Mouse (Mus musculus) forebrain, embryonic 13.5 days (tissue): ENCODE results near the gene Mcub. TPM values are rescaled to one million over a fixed set of nuclear protein-coding genes. Genes with fewer than 3 reads are reported as not detected.

ENCODE experiments used
- ATAC-seq: fragments of 200-750 bp; cut with Nextera tagmentation; 2 replicates; pipeline ENCODE4 v1.8.0; 2017
- H3K27ac ChIP-seq: fragments of 300-500 bp; sonication (generic); 2 replicates; pipeline ENCODE4 v1.5.1; 2015; ENCODE audit warnings: inconsistent platforms, mild to moderate bottlenecking, moderate library complexity
- H3K27me3 ChIP-seq: fragments of 300-500 bp; sonication (generic); 2 replicates; pipeline ENCODE4 v1.6.1; 2015; ENCODE audit warnings: mild to moderate bottlenecking, inconsistent platforms
- H3K36me3 ChIP-seq: fragments of 300-500 bp; sonication (generic); 2 replicates; pipeline ENCODE4 v1.6.1; 2015; ENCODE audit warnings: mild to moderate bottlenecking, inconsistent platforms; ENCODE audit not compliant: poor library complexity, severe bottlenecking
- H3K4me1 ChIP-seq: fragments of 300-500 bp; sonication (generic); 2 replicates; pipeline ENCODE4 v1.6.1; 2015; ENCODE audit warnings: inconsistent platforms
- H3K4me2 ChIP-seq: fragments of 300-500 bp; sonication (generic); 2 replicates; pipeline ENCODE4 v1.6.1; 2015; ENCODE audit warnings: inconsistent platforms, mild to moderate bottlenecking, moderate library complexity
- H3K4me3 ChIP-seq: fragments of 300-500 bp; sonication (generic); 2 replicates; pipeline ENCODE4 v1.5.1; 2015; ENCODE audit warnings: mild to moderate bottlenecking, inconsistent platforms
- H3K9ac ChIP-seq: fragments of 300-500 bp; sonication (generic); 2 replicates; pipeline ENCODE4 v1.6.1; 2015; ENCODE audit warnings: mild to moderate bottlenecking, inconsistent platforms
- H3K9me3 ChIP-seq: fragments of 300-500 bp; sonication (generic); replicated peaks from 2 replicates; pipeline ENCODE4 v1.6.1; 2016; ENCODE audit warnings: inconsistent platforms
- WGBS: fragments of 180-500 bp; shearing (Covaris S2); methylation state at CpG from one replicate; pipeline ENCODE4 v1.1.7; 2015; 5-methylcytosine and 5-hydroxymethylcytosine counted together
- polyA plus RNA-seq: library from polyadenylated mRNA; unstranded; fragments of >200 nt; fragmentation: Nextera tagmentation; extraction: Ambion mirVana; gene quantifications from 2 replicates; pipeline ENCODE4 v1.2.1, GENCODE M21; 2015

Mcub gene
- polyA plus RNA-seq, 1 experiment from 2014 or later, result 6.7 TPM

- H3K4me1 ChIP-seq, result no peaks in the 10 kb centered on the region
- ATAC-seq, result no peak
- no peak overlapping the region for H3K9ac ChIP-seq
- H3K4me2 ChIP-seq, result no peak overlapping the region
- H3K9me3 ChIP-seq, result no peaks in the 10 kb centered on the region
- H3K36me3 ChIP-seq, result peaks cover 6% of the 10 kb centered on the region; the same call in 1 of the 2 replicates
- no peaks in the 10 kb centered on the region for H3K27me3 ChIP-seq
- 89% methylated on average over 9 of the region's 9 CpGs for WGBS
- H3K27ac ChIP-seq, result no peak overlapping the region
- H3K4me3 ChIP-seq, result no peak overlapping the region
These were observed 84.4 kb downstream of the Mcub start for GRCm38 (mm10) chr3:129885577-129885976.

GRCm38 (mm10) chr3:129880925-129881593 is 88.9 kb downstream of the Mcub start:
- Histone ChIP-seq H3K4me2 (no peak overlapping the region), H3K4me3 (no peak overlapping the region), H3K9ac (no peak overlapping the region), H3K4me1 (peaks cover 11% of the 10 kb centered on the region), H3K36me3 (no peaks in the 10 kb centered on the region), H3K27me3 (no peaks in the 10 kb centered on the region), H3K27ac (no peak overlapping the region), H3K9me3 (no peaks in the 10 kb centered on the region)
- 95% methylated on average over 8 of the region's 8 CpGs for WGBS
- no peak for ATAC-seq

DNA sequence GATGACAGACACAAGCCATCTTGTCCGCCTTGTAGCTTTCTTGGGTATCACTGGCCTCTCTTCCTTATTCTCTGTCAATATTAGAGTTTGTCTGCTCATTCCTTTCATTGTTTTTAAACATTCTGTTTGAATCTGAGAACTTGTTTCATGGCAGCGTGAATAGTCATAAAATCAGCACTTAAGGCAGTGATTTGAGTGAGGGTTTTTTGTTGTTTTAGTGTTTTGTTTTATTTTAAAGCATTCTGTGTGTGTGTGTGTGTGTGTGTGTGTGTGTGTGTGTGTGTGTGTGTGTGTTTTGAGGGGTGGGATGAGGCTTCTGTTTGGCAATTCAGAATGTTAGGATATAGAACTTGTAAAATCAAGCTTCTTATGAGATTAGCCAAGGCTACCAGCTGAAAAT is 90.1 kb downstream of the Mcub start:
- Histone ChIP-seq H3K27me3 (no peaks in the 10 kb centered on the region), H3K27ac (no peak overlapping the region), H3K36me3 (no peaks in the 10 kb centered on the region), H3K9ac (no peak overlapping the region), H3K4me2 (peak overlapping the region; percentile 86), H3K4me3 (peak overlapping the region; percentile 67), H3K4me1 (peaks cover 11% of the 10 kb centered on the region), H3K9me3 (no peaks in the 10 kb centered on the region)
- 70% methylated on average over 2 of the region's 2 CpGs for WGBS
- ATAC-seq, result no peak

GRCm38 (mm10) chr3:129879131-129879757 is 90.8 kb downstream of the Mcub start:
- peak overlapping the region; percentile 75 for H3K9ac ChIP-seq
- H3K27ac ChIP-seq, result no peak overlapping the region
- under 1% methylated on average over 24 of the region's 25 CpGs for WGBS
- H3K4me3 ChIP-seq, result peak overlapping the region; percentile 67
- no peaks in the 10 kb centered on the region for H3K27me3 ChIP-seq
- H3K4me2 ChIP-seq, result peak overlapping the region; percentile 86
- no peaks in the 10 kb centered on the region for H3K36me3 ChIP-seq
- ATAC-seq, result peak; percentile 61
- no peaks in the 10 kb centered on the region for H3K9me3 ChIP-seq
- H3K4me1 ChIP-seq, result peaks cover 11% of the 10 kb centered on the region

DNA sequence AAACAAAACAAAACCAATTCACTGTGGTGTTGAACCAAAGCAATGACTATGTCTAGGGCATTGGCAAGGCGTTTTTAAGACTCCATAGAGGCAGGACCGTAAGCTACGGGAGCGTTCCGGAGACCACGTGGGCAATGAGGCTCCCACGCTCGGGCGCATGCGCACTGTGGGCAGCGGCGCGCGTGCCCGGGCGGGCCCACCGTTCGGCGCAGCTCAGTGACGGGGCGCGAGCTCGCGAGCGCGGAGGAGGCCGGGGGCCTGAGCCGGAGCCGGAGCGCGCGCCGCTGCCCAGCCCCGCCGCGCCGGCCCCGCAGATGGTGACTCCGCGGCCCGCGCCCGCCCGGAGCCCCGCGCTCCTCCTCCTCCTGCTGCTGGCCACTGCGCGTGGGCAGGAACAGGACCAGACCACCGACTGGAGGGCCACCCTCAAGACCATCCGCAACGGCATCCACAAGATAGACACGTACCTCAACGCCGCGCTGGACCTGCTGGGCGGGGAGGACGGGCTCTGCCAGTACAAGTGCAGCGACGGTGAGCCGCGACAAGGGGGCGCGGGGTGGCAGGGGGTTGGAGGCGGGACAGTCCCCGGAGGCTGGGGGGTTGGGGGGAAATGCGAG is 91.5 kb downstream of the Mcub start, which contains the start of gene Pla2g12a:
TSS of gene Pla2g12a (plus strand) at position 202 of the 617 bp plus-strand sequence.
- no peaks in the 10 kb centered on the region for H3K9me3 ChIP-seq
- H3K4me2 ChIP-seq, result peak within 1 kb of the TSS; percentile 86
- H3K4me1 ChIP-seq, result peaks cover 11% of the 10 kb centered on the region
- no peaks in the 10 kb centered on the region for H3K27me3 ChIP-seq
- H3K4me3 ChIP-seq, result peak within 1 kb of the TSS; percentile 67
- no peaks in the 10 kb centered on the region for H3K36me3 ChIP-seq
- peak within 1 kb of the TSS; percentile 75 for H3K9ac ChIP-seq
- whole genome bisulfite sequencing, result under 1% methylated on average over 44 of the region's 66 CpGs
- peak; percentile 94 for ATAC-seq
- H3K27ac ChIP-seq, result peak within 1 kb of the TSS; percentile 73

DNA sequence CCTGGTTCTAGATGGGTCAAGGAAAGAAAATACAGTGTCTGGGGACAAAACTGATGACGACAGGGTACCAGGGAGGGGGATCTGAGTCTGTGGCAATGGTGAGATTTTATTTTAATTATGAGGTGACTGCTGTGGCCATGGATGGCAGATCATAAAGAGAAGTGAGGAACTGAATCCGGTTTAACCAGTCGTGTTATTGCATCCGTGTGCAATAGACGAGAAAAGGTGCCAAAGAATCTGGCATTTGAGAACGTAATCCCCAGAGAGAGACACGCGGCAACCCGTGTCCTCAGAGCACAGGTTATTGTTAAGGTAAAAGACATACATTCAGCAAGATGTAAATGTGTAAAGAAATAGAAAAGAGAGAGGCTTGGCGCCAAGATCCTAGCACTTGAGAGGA is 92.7 kb downstream of the Mcub start:
- Histone ChIP-seq H3K4me1 (peaks cover 11% of the 10 kb centered on the region), H3K36me3 (no peaks in the 10 kb centered on the region), H3K4me2 (no peak overlapping the region), H3K9me3 (no peaks in the 10 kb centered on the region), H3K9ac (no peak overlapping the region), H3K4me3 (no peak overlapping the region), H3K27ac (no peak overlapping the region), H3K27me3 (no peaks in the 10 kb centered on the region)
- ATAC-seq, result no peak
- 91% methylated on average over 10 of the region's 10 CpGs for WGBS

Other genes starting within 250 kb of the Mcub start
- 1.7 and 2.0 TPM in 2 replicates for gene Egf, start 214.9 kb downstream of the Mcub start, polyA plus RNA-seq
- not detected in 2 replicates for gene Lrit3, start 166.2 kb downstream of the Mcub start, polyA plus RNA-seq
- 0.34 and 0.46 TPM in 2 replicates for gene Rrh, start 147.6 kb downstream of the Mcub start, polyA plus RNA-seq
- gene Gar1, start 138.8 kb downstream of the Mcub start, polyA plus RNA-seq, result 63.1 and 65.7 TPM in 2 replicates
- 0.30 and 0.31 TPM in 2 replicates for gene Cfi, start 134.3 kb downstream of the Mcub start, polyA plus RNA-seq
- 29.5 and 31.3 TPM in 2 replicates for gene Pla2g12a, start 91.6 kb downstream of the Mcub start, polyA plus RNA-seq
- gene Casp6, start 68.8 kb downstream of the Mcub start, polyA plus RNA-seq, result 43.6 and 44.8 TPM in 2 replicates
- 23.9 and 29.1 TPM in 2 replicates for gene Sec24b, start 91.3 kb upstream of the Mcub start, polyA plus RNA-seq
- 2.2 and 2.8 TPM in 2 replicates for gene Col25a1, start 161.3 kb upstream of the Mcub start, polyA plus RNA-seq